ENCODE assay signal across 18 mouse cellular contexts in genomic region chr1:162134651-162135066, GRCm38 (mm10).
A peak's percentile ranks its signal among the peaks of the same experiment; 100 is the strongest.
DNase-seq lines count a peak whose midpoint lies in the region; ATAC-seq lines count a peak whose summit lies in the region.
"Had no signal": no experiment of that assay in that cellular context is flagged by ENCODE, and none has a peak within 500 bp of the region (broad histone marks: within the 10 kb centered on the region; RNA-seq: fewer than 3 reads in every experiment).

No protein-coding gene starts in this region.

- 84% methylated on average over 3 of the region's 3 CpGs for WGBS in midbrain, embryonic 11.5 days
- WGBS in midbrain, embryonic 14.5 days, result 89% methylated on average over 3 of the region's 3 CpGs
- WGBS in forebrain, embryonic 16.5 days, result 61% methylated on average over 3 of the region's 3 CpGs

- intact Hi-C loops in gastrocnemius, postnatal 14 days (cut with DNase I; ENCODE audit: low total_unique reads), result no loop called here

- H3K27me3 ChIP-seq in midbrain, embryonic 11.5 days (ENCODE audit: control insufficient read depth, insufficient read depth, low read length), result no peaks in the 10 kb centered on the region
- no peaks in the 10 kb centered on the region for H3K27me3 ChIP-seq in midbrain, embryonic 14.5 days (ENCODE audit: control insufficient read depth, insufficient read depth, low read length)
- no peaks in the 10 kb centered on the region for H3K27me3 ChIP-seq in forebrain, embryonic 16.5 days (replicated peaks; ENCODE audit: control insufficient read depth, insufficient read depth, low read length)
- H3K27me3 ChIP-seq: intestine, embryonic 15.5 days; liver, embryonic 13.5 days; midbrain, embryonic 13.5 days had no signal

- no peak overlapping the region for H3K4me2 ChIP-seq in midbrain, embryonic 11.5 days
- H3K4me2 ChIP-seq in midbrain, embryonic 14.5 days (ENCODE audit: low read length), result no peak overlapping the region
- H3K4me2 ChIP-seq in forebrain, embryonic 16.5 days (ENCODE audit: low read length), result no peak overlapping the region
- H3K4me2 ChIP-seq: intestine, embryonic 15.5 days; liver, embryonic 13.5 days; midbrain, embryonic 13.5 days had no signal

- no peak for ATAC-seq in midbrain, embryonic 11.5 days (ENCODE audit: low FRiP score)
- ATAC-seq in midbrain, embryonic 14.5 days (ENCODE audit: low FRiP score, low TSS enrichment), result no peak
- ATAC-seq in forebrain, embryonic 16.5 days, result peak; percentile 83
- ATAC-seq: intestine, embryonic 15.5 days had no signal

- H3K4me3 ChIP-seq in midbrain, embryonic 11.5 days (ENCODE audit: low read depth, low read length), result no peak overlapping the region
- H3K4me3 ChIP-seq in midbrain, embryonic 14.5 days (replicated peaks; ENCODE audit: low read depth, low read length), result no peak overlapping the region
- H3K4me3 ChIP-seq in forebrain, embryonic 16.5 days (replicated peaks; ENCODE audit: low read length), result no peak overlapping the region
- H3K4me3 ChIP-seq: intestine, embryonic 15.5 days; liver, embryonic 13.5 days; midbrain, embryonic 13.5 days had no signal

- no peak overlapping the region for H3K9ac ChIP-seq in midbrain, embryonic 11.5 days (ENCODE audit: low read length)
- H3K9ac ChIP-seq in midbrain, embryonic 14.5 days (replicated peaks; ENCODE audit: low read length), result no peak overlapping the region
- H3K9ac ChIP-seq in forebrain, embryonic 16.5 days (replicated peaks; ENCODE audit: low read depth, low read length), result no peak overlapping the region
- H3K9ac ChIP-seq: intestine, embryonic 15.5 days; liver, embryonic 13.5 days; midbrain, embryonic 13.5 days had no signal

- peak; percentile 17 for DNase-seq in gastrocnemius, postnatal 14 days
- no peak for DNase-seq in gastrocnemius, postnatal 4 days (ENCODE audit: low spot score in 2 of 2)
- peak; percentile 73 for DNase-seq in midbrain, embryonic 11.5 days (ENCODE audit: low spot score, missing footprints)
- no peak for DNase-seq in midbrain, embryonic 14.5 days
- peak; percentile 9 for DNase-seq in skeletal muscle tissue, adult 2 months (ENCODE audit: low read depth, low spot score)
- no peak for DNase-seq in left cerebral cortex, adult 18-20 months (ENCODE audit: low spot score in 2 of 2)
- no peak for DNase-seq in ovary, postnatal 14 days (ENCODE audit: low spot score)
- DNase-seq: adrenal gland, postnatal 10 days; cerebellum, postnatal 14 days; heart, postnatal 10 days; kidney, postnatal 14 days; liver, embryonic 13.5 days; lung, postnatal 14 days; thymus, adult 2 months had no signal

- H3K9me3 ChIP-seq in midbrain, embryonic 11.5 days (ENCODE audit: control insufficient read depth, low read length), result no peaks in the 10 kb centered on the region
- no peaks in the 10 kb centered on the region for H3K9me3 ChIP-seq in midbrain, embryonic 14.5 days (ENCODE audit: control insufficient read depth, low read length)
- H3K9me3 ChIP-seq in forebrain, embryonic 16.5 days (ENCODE audit: control insufficient read depth, low read length), result no peaks in the 10 kb centered on the region
- H3K9me3 ChIP-seq: G1E; intestine, embryonic 15.5 days; liver, embryonic 13.5 days; midbrain, embryonic 13.5 days had no signal

- H3K36me3 ChIP-seq in midbrain, embryonic 11.5 days (ENCODE audit: control insufficient read depth, insufficient read depth, low read length), result no peaks in the 10 kb centered on the region
- H3K36me3 ChIP-seq in midbrain, embryonic 14.5 days (ENCODE audit: control insufficient read depth, insufficient read depth, low read length), result no peaks in the 10 kb centered on the region
- no peaks in the 10 kb centered on the region for H3K36me3 ChIP-seq in forebrain, embryonic 16.5 days (ENCODE audit: control insufficient read depth, insufficient read depth)
- H3K36me3 ChIP-seq: G1E; intestine, embryonic 15.5 days; liver, embryonic 13.5 days; midbrain, embryonic 13.5 days had no signal

- no peak overlapping the region for H3K27ac ChIP-seq in midbrain, embryonic 11.5 days (ENCODE audit: low read depth, low read length)
- H3K27ac ChIP-seq in midbrain, embryonic 14.5 days (replicated peaks; ENCODE audit: low read depth, low read length), result no peak overlapping the region
- no peak overlapping the region for H3K27ac ChIP-seq in forebrain, embryonic 16.5 days (ENCODE audit: low read length)
- H3K27ac ChIP-seq: intestine, embryonic 15.5 days; liver, embryonic 13.5 days had no signal

- H3K4me1 ChIP-seq in midbrain, embryonic 11.5 days (ENCODE audit: control insufficient read depth, insufficient read depth, low read length), result no peaks in the 10 kb centered on the region
- H3K4me1 ChIP-seq in midbrain, embryonic 14.5 days (ENCODE audit: control insufficient read depth, insufficient read depth, low read length), result 0 out of 2 replicates have a peak, but pooled peaks cover 8% of the 10 kb centered on the region
- H3K4me1 ChIP-seq in forebrain, embryonic 16.5 days (replicated peaks; ENCODE audit: control insufficient read depth, insufficient read depth, low read length), result peaks cover 8% of the 10 kb centered on the region; the same call in 1 of the 2 replicates
- H3K4me1 ChIP-seq: intestine, embryonic 15.5 days; liver, embryonic 13.5 days had no signal

Comparison
In these comparisons a context has a peak if more than half of its experiments do, and no peak if none do; other contexts are left out.
1. DNase-seq: peak in gastrocnemius, postnatal 14 days (single experiment), midbrain, embryonic 11.5 days (single experiment) and skeletal muscle tissue, adult 2 months (single experiment); none in gastrocnemius, postnatal 4 days (0 of 2), midbrain, embryonic 14.5 days (single experiment), left cerebral cortex, adult 18-20 months (0 of 2) and ovary, postnatal 14 days (single experiment).